Mouse (Mus musculus) intestine, postnatal 0 days (tissue): ENCODE results near the gene Unc93b1. TPM values are rescaled to one million over a fixed set of nuclear protein-coding genes. Genes with fewer than 3 reads are reported as not detected.

Source experiments
- ATAC-seq: fragments of 200-750 bp; cut with Nextera tagmentation; 2 replicates; pipeline ENCODE4 v1.8.0; 2017; ENCODE audit warnings: mild to moderate bottlenecking, moderate TSS enrichment, moderate library complexity
- H3K27ac ChIP-seq: fragments of 300-500 bp; sonication (generic); 2 replicates; pipeline ENCODE4 v1.5.1; 2014; ENCODE audit warnings: mild to moderate bottlenecking, low read depth, low read length, moderate library complexity
- H3K27me3 ChIP-seq: fragments of 300-500 bp; sonication (generic); replicated peaks from 2 replicates; pipeline ENCODE4 v1.6.1; 2014; ENCODE audit warnings: low read length, mixed read lengths; ENCODE audit not compliant: control insufficient read depth, insufficient read depth
- H3K36me3 ChIP-seq: fragments of 300-500 bp; sonication (generic); 2 replicates; pipeline ENCODE4 v1.6.1; 2014; ENCODE audit warnings: mild to moderate bottlenecking, moderate library complexity; ENCODE audit not compliant: control insufficient read depth, insufficient read depth
- H3K4me1 ChIP-seq: fragments of 300-500 bp; sonication (generic); replicated peaks from 2 replicates; pipeline ENCODE4 v1.6.1; 2014; ENCODE audit warnings: antibody characterized with exemption, low read length, mixed read lengths; ENCODE audit not compliant: control insufficient read depth, insufficient read depth
- H3K4me2 ChIP-seq: fragments of 300-500 bp; sonication (generic); replicated peaks from 2 replicates; pipeline ENCODE4 v1.6.1; 2014; ENCODE audit warnings: low read depth, mild to moderate bottlenecking, moderate library complexity
- H3K4me3 ChIP-seq: fragments of 300-500 bp; sonication (generic); 2 replicates; pipeline ENCODE4 v1.5.1; 2014; ENCODE audit warnings: low read depth, low read length
- H3K9ac ChIP-seq: fragments of 300-500 bp; sonication (generic); 2 replicates; pipeline ENCODE4 v1.6.1; 2014; ENCODE audit warnings: mild to moderate bottlenecking, low read depth, low read length
- H3K9me3 ChIP-seq: fragments of 300-500 bp; sonication (generic); 2 replicates; pipeline ENCODE4 v1.6.1; 2016; ENCODE audit warnings: mixed run types; ENCODE audit not compliant: control insufficient read depth
- CTCF ChIP-seq: sonication (generic); IDR thresholded peaks from 2 replicates; pipeline ENCODE4 v1.5.1; 2016; ENCODE audit warnings: low read depth, mild to moderate bottlenecking, control low read depth, antibody characterized with exemption, moderate library complexity
- WGBS: fragments of 180-500 bp; shearing (Covaris S2); extraction: QIAGEN DNeasy Blood & Tissue Kit; methylation state at CpG from one replicate; pipeline ENCODE4 v1.1.7; 2014; 5-methylcytosine and 5-hydroxymethylcytosine counted together
- polyA plus RNA-seq: library from polyadenylated mRNA; unstranded; fragments of >200 nt; fragmentation: Nextera tagmentation; extraction: Ambion mirVana; gene quantifications from 2 replicates; pipeline ENCODE4 v1.2.1, GENCODE M21; 2015

Gene Unc93b1
- polyA plus RNA-seq, 1 experiment from 2014 or later = 28.3 TPM

DNA sequence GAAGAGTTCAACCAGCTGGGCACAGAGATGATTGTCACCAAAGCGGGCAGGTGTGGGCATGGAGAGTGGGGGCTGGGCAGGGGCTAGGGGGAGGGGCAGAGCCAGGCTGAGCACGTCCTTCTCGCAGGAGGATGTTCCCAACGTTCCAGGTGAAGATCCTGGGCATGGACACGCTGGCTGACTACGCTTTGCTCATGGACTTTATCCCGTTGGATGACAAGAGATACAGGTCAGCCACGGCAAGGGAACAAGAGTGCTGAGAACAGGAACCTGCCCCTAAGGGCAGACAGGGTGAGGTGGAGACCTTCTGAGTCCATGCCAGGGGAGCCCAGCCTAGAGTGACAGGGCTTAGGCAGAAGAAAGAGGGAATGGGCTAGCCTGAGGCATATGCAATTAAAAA lies 61.8 kb downstream of the Unc93b1 start:
- Histone ChIP-seq H3K27ac (no peak overlapping the region), H3K9me3 (no peaks in the 10 kb centered on the region), H3K36me3 (no peaks in the 10 kb centered on the region), H3K9ac (no peak overlapping the region), H3K4me1 (peaks cover 15% of the 10 kb centered on the region; the same call in 1 of the 2 replicates), H3K4me3 (no peak overlapping the region), H3K27me3 (no peaks in the 10 kb centered on the region), H3K4me2 (no peak overlapping the region)
- WGBS = 48% methylated on average over 8 of the region's 8 CpGs
- no peak for TF ChIP-seq CTCF
- no peak for ATAC-seq

DNA sequence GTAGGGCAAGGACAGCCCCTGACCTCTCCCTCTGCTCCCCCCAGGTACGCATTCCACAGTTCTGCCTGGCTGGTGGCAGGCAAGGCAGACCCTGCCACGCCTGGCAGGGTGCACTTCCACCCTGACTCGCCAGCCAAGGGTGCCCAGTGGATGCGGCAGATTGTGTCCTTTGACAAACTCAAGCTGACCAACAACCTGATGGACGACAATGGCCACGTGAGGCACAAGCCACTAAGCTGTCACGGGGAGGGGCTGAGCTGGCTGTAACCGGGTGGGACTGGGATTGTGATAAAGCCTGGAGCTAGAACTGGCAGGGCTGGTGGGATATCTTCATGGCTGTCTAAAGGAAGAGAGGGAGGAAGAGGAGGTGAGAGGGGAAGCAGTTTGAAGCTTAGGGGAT lies 62.2 kb downstream of the Unc93b1 start:
- no peak overlapping the region for H3K4me3 ChIP-seq
- H3K27ac ChIP-seq = no peak overlapping the region
- no peak for ATAC-seq
- no peak overlapping the region for H3K9ac ChIP-seq
- H3K4me1 ChIP-seq = peaks cover 15% of the 10 kb centered on the region; the same call in 1 of the 2 replicates
- H3K9me3 ChIP-seq = no peaks in the 10 kb centered on the region
- no peak for TF ChIP-seq CTCF
- no peaks in the 10 kb centered on the region for H3K36me3 ChIP-seq
- 45% methylated on average over 8 of the region's 8 CpGs for WGBS
- no peaks in the 10 kb centered on the region for H3K27me3 ChIP-seq
- H3K4me2 ChIP-seq = no peak overlapping the region

DNA sequence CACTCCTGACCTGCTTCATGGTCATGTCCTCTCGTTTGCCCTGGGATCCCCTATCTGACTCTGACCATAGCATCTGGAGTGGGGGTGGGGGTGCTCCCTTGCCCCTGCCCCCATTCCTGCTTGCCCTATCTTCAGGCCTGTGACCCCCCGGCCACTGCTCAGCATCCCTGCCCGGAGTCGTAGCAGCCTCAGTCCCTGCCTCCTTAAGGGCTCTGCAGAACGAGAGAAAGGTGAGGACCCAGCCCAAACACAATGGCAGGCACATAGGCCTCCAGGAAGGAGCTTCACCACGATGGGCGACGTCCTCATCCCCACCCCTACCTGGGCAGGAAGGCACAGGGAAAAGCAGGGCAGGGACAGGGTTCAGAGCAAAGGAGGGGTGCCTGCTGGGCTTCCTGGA lies 63.3 kb downstream of the Unc93b1 start:
- WGBS = 75% methylated on average over 8 of the region's 8 CpGs
- Histone ChIP-seq H3K4me1 (peaks cover 7% of the 10 kb centered on the region; the same call in 1 of the 2 replicates), H3K9ac (no peak overlapping the region), H3K27ac (no peak overlapping the region), H3K4me2 (no peak overlapping the region), H3K4me3 (no peak overlapping the region), H3K36me3 (no peaks in the 10 kb centered on the region), H3K27me3 (no peaks in the 10 kb centered on the region), H3K9me3 (no peaks in the 10 kb centered on the region)
- TF ChIP-seq CTCF = no peak
- ATAC-seq = no peak

Other genes starting within 250 kb of the Unc93b1 start
- gene Lrp5, start 248.6 kb upstream of the Unc93b1 start, polyA plus RNA-seq = 2.8 and 3.2 TPM in 2 replicates
- gene 1810055G02Rik, start 226.9 kb upstream of the Unc93b1 start, polyA plus RNA-seq = 215 and 238 TPM in 2 replicates
- gene Kmt5b, start 167.8 kb upstream of the Unc93b1 start, polyA plus RNA-seq = 10.4 and 11.0 TPM in 2 replicates
- gene Chka, start 83.4 kb upstream of the Unc93b1 start, polyA plus RNA-seq = 113 and 155 TPM in 2 replicates
- 76.2 and 83.0 TPM in 2 replicates for gene Tcirg1, start 28.1 kb upstream of the Unc93b1 start, polyA plus RNA-seq
- 303 and 317 TPM in 2 replicates for gene Ndufs8, start 22.4 kb upstream of the Unc93b1 start, polyA plus RNA-seq
- 16.1 and 17.4 TPM in 2 replicates for gene Aldh3b1, start 5.4 kb upstream of the Unc93b1 start, polyA plus RNA-seq
- not detected in 2 replicates for gene Aldh3b3, start 23.5 kb downstream of the Unc93b1 start, polyA plus RNA-seq
- gene Aldh3b2, start 37.1 kb downstream of the Unc93b1 start, polyA plus RNA-seq = 0.17 and 0.51 TPM in 2 replicates
- gene Acy3, start 51.4 kb downstream of the Unc93b1 start, polyA plus RNA-seq = 32.3 and 34.5 TPM in 2 replicates
- 0.59 and 0.61 TPM in 2 replicates for gene Tbx10, start 57.6 kb downstream of the Unc93b1 start, polyA plus RNA-seq
- 31.7 and 32.9 TPM in 2 replicates for gene Nudt8, start 65.4 kb downstream of the Unc93b1 start, polyA plus RNA-seq
- 0.42 and 0.44 TPM in 2 replicates for gene Gm49405, start 65.4 kb downstream of the Unc93b1 start, polyA plus RNA-seq
- 0.64 and 0.89 TPM in 2 replicates for gene Doc2g, start 68.1 kb downstream of the Unc93b1 start, polyA plus RNA-seq
- gene Ndufv1, start 77.6 kb downstream of the Unc93b1 start, polyA plus RNA-seq = 244 and 255 TPM in 2 replicates
- gene Gstp1, start 102.8 kb downstream of the Unc93b1 start, polyA plus RNA-seq = 746 and 756 TPM in 2 replicates
- 151 and 182 TPM in 2 replicates for gene Gstp2, start 110.8 kb downstream of the Unc93b1 start, polyA plus RNA-seq
- 68.7 and 72.6 TPM in 2 replicates for gene Gstp3, start 124.4 kb downstream of the Unc93b1 start, polyA plus RNA-seq
- not detected in 2 replicates for gene Cabp2, start 146.4 kb downstream of the Unc93b1 start, polyA plus RNA-seq
- gene Cdk2ap2, start 162.0 kb downstream of the Unc93b1 start, polyA plus RNA-seq = 97.1 and 108 TPM in 2 replicates
- gene Pitpnm1, start 164.8 kb downstream of the Unc93b1 start, polyA plus RNA-seq = 13.7 and 16.3 TPM in 2 replicates
- gene Aip, start 190.7 kb downstream of the Unc93b1 start, polyA plus RNA-seq = 42.0 and 42.3 TPM in 2 replicates
- not detected in 2 replicates for gene Gpr152, start 204.6 kb downstream of the Unc93b1 start, polyA plus RNA-seq
- 0.33 TPM in 2 replicates for gene Cabp4, start 208.8 kb downstream of the Unc93b1 start, polyA plus RNA-seq
- gene Coro1b, start 213.4 kb downstream of the Unc93b1 start, polyA plus RNA-seq = 237 and 239 TPM in 2 replicates
- gene Ptprcap, start 218.4 kb downstream of the Unc93b1 start, polyA plus RNA-seq = 2.7 and 3.4 TPM in 2 replicates
- 33.9 and 35.1 TPM in 2 replicates for gene Rps6kb2, start 228.2 kb downstream of the Unc93b1 start, polyA plus RNA-seq
- 0.90 TPM in 2 replicates for gene Carns1, start 240.3 kb downstream of the Unc93b1 start, polyA plus RNA-seq